Mouse (Mus musculus) lung, postnatal 0 days (tissue): ENCODE results near the gene Map3k13.

Experiments
- CTCF ChIP-seq: IDR thresholded peaks from 2 replicates; pipeline ENCODE4 v1.5.1; 2016; ENCODE audit warnings: antibody characterized with exemption, mild to moderate bottlenecking
- EP300 ChIP-seq: IDR thresholded peaks from 2 replicates; pipeline ENCODE4 v1.6.1; 2016; ENCODE audit warnings: antibody characterized with exemption, mild to moderate bottlenecking, control low read depth

GRCm38 (mm10) chr16:21862448-21862847 is 68.3 kb downstream of the Map3k13 start:
- TF ChIP-seq CTCF (no peak), EP300 (no peak)
